Mouse (Mus musculus) lung, postnatal 4 days (tissue): ENCODE results near the gene Tnfsfm13.

Experiments used
- DNase-seq, 2 experiments: peaks; one replicate each; pipeline ENCODE4 v3.0.0; 2021

The Tnfsfm13 gene

GRCm38 (mm10) chr11:69645860-69646259, 50.0 kb downstream of the Tnfsfm13 start:
- no peak for DNase-seq

GRCm38 (mm10) chr11:69635471-69635870, 60.4 kb downstream of the Tnfsfm13 start:
- no peak for DNase-seq

GRCm38 (mm10) chr11:69633128-69633866, 62.6 kb downstream of the Tnfsfm13 start:
- DNase-seq: no peak
